Mouse (Mus musculus): ENCODE measurements at regions not wholly inside any gene's neighbourhood (a gene's known extent, or its start where the extent isn't known, plus 50 kb on each side); places are given as distances from the start of the nearest gene placed in this dataset.

DNA sequence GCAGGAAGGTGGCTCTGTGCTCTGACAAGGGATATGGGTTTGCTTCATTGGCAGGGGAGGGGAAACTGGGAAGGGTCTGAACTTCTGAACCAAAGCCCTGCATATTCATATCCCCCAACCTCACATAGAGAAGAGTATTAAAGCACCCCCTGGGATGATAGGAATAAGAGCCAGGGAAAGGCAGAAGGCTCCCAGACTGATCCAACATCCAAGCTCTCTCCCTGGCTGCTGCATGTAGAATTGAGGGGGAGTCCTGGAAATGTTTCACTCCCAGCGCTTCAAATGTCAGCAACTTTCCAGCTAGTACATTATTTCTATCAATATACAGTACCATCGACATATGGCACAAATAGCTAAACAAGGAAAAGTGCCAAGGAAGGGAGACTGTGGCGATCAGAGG lies 51.1 kb upstream of the Prickle1 start:
- DNase-seq (ENCODE audit: low spot score in 2 of 2), result no peak

DNA sequence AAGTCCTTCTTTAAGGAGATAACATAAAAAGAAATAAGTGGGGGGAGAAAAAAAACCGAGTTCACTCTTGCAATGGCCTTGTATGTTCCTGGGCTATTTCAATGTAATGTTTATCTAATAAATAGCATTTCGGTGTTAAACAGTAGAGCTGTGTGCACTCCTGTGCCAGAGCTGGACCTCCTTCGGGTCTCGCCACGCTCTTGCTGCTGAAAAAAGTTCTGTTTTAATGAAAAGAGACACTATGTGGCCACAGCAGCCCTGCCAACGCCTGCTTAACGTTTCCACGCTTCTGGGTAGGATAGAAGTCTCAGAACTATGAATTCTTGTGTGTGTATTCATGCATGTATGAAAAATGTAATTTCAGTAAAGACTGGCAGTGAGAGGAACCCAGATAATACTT lies 50.3 kb upstream of the Prickle1 start:
- DNase-seq (ENCODE audit: low spot score in 2 of 2), result no peak
